Mouse (Mus musculus) olfactory bulb, adult 2 months (tissue): ENCODE measurements around the gene Chd6.

Source experiments
- CTCF ChIP-seq: fragments of 200-500 bp; IDR thresholded peaks from 2 replicates; pipeline ENCODE4 v1.5.1; 2012; ENCODE audit warnings: low read depth, mild to moderate bottlenecking, low read length, moderate library complexity; ENCODE audit not compliant: insufficient read depth
- POLR2A ChIP-seq: fragments of 200-500 bp; IDR thresholded peaks from 2 replicates; pipeline ENCODE4 v1.6.1; 2012; ENCODE audit warnings: mild to moderate bottlenecking, low read depth, low read length, moderate library complexity; ENCODE audit not compliant: insufficient read depth

DNA sequence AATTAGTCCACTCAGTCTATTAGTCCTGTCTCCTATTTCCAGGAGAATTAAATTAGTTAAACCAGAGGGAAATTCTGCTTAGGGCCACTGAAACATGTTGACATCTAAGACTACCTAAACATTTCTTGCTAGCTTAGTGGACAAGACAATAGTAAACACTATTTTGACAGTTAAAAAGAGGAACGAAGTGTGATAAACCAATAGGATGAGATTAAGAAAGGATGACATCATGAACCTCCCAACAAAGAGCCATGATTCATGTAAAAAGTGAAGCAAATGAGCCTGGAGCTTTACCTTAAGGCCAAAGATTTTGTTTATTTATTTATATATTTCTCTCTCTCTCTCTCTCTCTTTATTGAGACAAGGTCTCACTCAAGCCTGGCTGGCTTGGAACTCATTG is 146.7 kb downstream of the Chd6 start:
- no peak for TF ChIP-seq CTCF
- no peak for TF ChIP-seq POLR2A
